Mouse (Mus musculus) limb, embryonic 11.5 days (tissue): ENCODE data around the gene Gm28043. TPM values are rescaled to one million over a fixed set of nuclear protein-coding genes. Genes with fewer than 3 reads are reported as not detected.

ENCODE experiments used
- ATAC-seq: fragments of 200-750 bp; cut with Nextera tagmentation; 2 replicates; pipeline ENCODE4 v1.8.0; 2017; ENCODE audit warnings: low read depth; ENCODE audit not compliant: insufficient number of reproducible peaks, low FRiP score, low TSS enrichment
- DNase-seq: peaks from one replicate; pipeline ENCODE4 v3.0.0-alpha.2; 2015; ENCODE audit warnings: low spot score
- H3K27ac ChIP-seq: fragments of 300-500 bp; sonication (generic); replicated peaks from 2 replicates; pipeline ENCODE4 v1.5.1; 2014; ENCODE audit warnings: low read depth, mild to moderate bottlenecking, low read length
- H3K27me3 ChIP-seq: fragments of 300-500 bp; sonication (generic); 2 replicates; pipeline ENCODE4 v1.6.1; 2014; ENCODE audit warnings: mild to moderate bottlenecking, low read length, mixed read lengths; ENCODE audit not compliant: control insufficient read depth, insufficient read depth
- H3K36me3 ChIP-seq: fragments of 300-500 bp; sonication (generic); 2 replicates; pipeline ENCODE4 v1.6.1; 2014; ENCODE audit warnings: mild to moderate bottlenecking, low read length, moderate library complexity, mixed read lengths; ENCODE audit not compliant: control insufficient read depth, insufficient read depth
- H3K4me1 ChIP-seq: fragments of 300-500 bp; sonication (generic); 2 replicates; pipeline ENCODE4 v1.6.1; 2014; ENCODE audit warnings: low read length, mixed read lengths; ENCODE audit not compliant: control insufficient read depth, insufficient read depth
- H3K4me2 ChIP-seq: fragments of 300-500 bp; sonication (generic); 2 replicates; pipeline ENCODE4 v1.6.1; 2014; ENCODE audit warnings: low read depth, mild to moderate bottlenecking, moderate library complexity; ENCODE audit not compliant: severe bottlenecking
- H3K4me3 ChIP-seq: fragments of 300-500 bp; sonication (generic); 2 replicates; pipeline ENCODE4 v1.5.1; 2014; ENCODE audit warnings: low read depth, low read length
- H3K9ac ChIP-seq: fragments of 300-500 bp; sonication (generic); 2 replicates; pipeline ENCODE4 v1.6.1; 2014; ENCODE audit warnings: mild to moderate bottlenecking, low read length
- H3K9me3 ChIP-seq: fragments of 300-500 bp; sonication (generic); 2 replicates; pipeline ENCODE4 v1.6.1; 2016; ENCODE audit warnings: low read length; ENCODE audit not compliant: control insufficient read depth
- WGBS: fragments of 180-500 bp; shearing (Covaris S2); extraction: QIAGEN DNeasy Blood & Tissue Kit; methylation state at CpG from one replicate; pipeline ENCODE4 v1.1.7; 2014; 5-methylcytosine and 5-hydroxymethylcytosine counted together
- polyA plus RNA-seq: library from polyadenylated mRNA; unstranded; fragments of >200 nt; fragmentation: Nextera tagmentation; extraction: Ambion mirVana; gene quantifications from 2 replicates; pipeline ENCODE4 v1.2.1, GENCODE M21; 2014

Gene Gm28043
- polyA plus RNA-seq, 1 experiment from 2014 or later = 2.9 TPM

DNA sequence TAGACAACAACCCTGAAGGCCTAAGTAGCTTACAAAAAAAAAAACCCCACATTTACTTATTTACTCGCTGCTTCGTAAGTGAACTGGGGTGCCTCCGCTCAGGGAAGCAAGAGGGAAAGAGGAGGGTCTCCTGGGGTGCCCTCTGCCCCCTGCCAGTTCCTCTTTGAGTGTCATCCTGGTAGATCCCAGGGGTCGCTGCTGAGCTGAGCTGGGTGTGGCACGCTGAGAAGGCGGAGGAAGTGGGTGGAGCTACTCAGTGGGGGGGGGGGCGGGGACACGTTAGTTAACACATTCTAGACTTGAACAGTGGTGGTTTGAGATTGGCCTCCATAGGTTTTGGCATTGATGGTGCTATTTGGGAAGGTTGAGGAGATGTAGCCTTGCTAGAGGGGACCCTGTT, 113.4 kb downstream of the Gm28043 start:
- Histone ChIP-seq H3K9ac (no peak overlapping the region), H3K4me1 (peaks cover 7% of the 10 kb centered on the region; the same call in 1 of the 2 replicates), H3K27ac (no peak overlapping the region), H3K4me2 (no peak overlapping the region), H3K4me3 (no peak overlapping the region), H3K27me3 (no peaks in the 10 kb centered on the region), H3K36me3 (no peaks in the 10 kb centered on the region), H3K9me3 (no peaks in the 10 kb centered on the region)
- DNase-seq (no peak), ATAC-seq (no peak)
- WGBS = 61% methylated on average over 8 of the region's 8 CpGs

DNA sequence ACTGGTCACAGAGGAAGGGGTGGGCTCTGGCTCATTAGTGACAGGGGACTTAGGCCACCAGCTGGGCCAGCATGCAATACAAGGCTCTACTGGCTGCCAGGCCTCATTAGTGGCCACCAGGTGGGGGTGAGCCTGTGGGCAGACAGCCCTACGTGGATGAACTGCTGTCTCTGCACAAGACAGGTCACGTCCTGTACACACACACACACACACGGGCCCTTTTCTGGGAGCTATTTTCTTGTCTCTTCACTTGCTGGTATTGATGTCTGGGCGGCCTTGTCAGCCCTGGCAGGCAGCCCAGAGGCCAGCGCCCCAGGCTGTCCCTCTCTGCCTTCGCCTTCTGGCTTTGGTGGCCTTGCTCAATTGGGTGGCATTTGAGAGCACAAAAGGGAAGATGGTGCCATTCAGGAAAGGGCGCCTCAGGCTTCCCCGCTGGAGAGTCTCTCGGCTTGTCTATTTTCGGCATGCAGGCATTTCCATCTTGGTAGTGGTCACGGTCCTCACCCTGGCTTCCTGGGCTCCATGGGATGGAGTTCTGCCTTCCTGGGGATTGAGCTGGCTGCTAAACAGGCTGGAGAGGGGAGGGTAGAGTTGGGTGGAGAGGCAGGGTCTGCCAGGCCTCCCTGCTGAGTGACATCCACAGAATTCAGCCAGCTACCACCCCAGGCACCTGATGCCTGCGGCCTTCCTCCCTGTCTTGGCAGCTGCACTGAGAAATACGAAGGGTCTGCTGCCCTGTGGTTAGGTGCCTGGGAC, 116.0 kb downstream of the Gm28043 start:
- H3K36me3 ChIP-seq = no peaks in the 10 kb centered on the region
- peaks cover 7% of the 10 kb centered on the region; the same call in 1 of the 2 replicates for H3K4me1 ChIP-seq
- no peak for DNase-seq
- H3K4me2 ChIP-seq = no peak overlapping the region
- no peak overlapping the region for H3K4me3 ChIP-seq
- ATAC-seq = no peak
- no peaks in the 10 kb centered on the region for H3K9me3 ChIP-seq
- H3K27ac ChIP-seq = no peak overlapping the region
- 68% methylated on average over 13 of the region's 13 CpGs for WGBS
- H3K9ac ChIP-seq = no peak overlapping the region
- no peaks in the 10 kb centered on the region for H3K27me3 ChIP-seq

- H3K27me3 ChIP-seq = no peaks in the 10 kb centered on the region
- no peaks in the 10 kb centered on the region for H3K36me3 ChIP-seq
- no peak for DNase-seq
- H3K27ac ChIP-seq = no peak overlapping the region
- no peak overlapping the region for H3K4me3 ChIP-seq
- no peak for ATAC-seq
- H3K4me1 ChIP-seq = peaks cover 10% of the 10 kb centered on the region; the same call in 1 of the 2 replicates
- H3K9ac ChIP-seq = no peak overlapping the region
- H3K9me3 ChIP-seq = no peaks in the 10 kb centered on the region
- no peak overlapping the region for H3K4me2 ChIP-seq
- 52% methylated on average over 12 of the region's 12 CpGs for WGBS
Observed at GRCm38 (mm10) chr17:29731266-29731952, 116.7 kb downstream of the Gm28043 start.

DNA sequence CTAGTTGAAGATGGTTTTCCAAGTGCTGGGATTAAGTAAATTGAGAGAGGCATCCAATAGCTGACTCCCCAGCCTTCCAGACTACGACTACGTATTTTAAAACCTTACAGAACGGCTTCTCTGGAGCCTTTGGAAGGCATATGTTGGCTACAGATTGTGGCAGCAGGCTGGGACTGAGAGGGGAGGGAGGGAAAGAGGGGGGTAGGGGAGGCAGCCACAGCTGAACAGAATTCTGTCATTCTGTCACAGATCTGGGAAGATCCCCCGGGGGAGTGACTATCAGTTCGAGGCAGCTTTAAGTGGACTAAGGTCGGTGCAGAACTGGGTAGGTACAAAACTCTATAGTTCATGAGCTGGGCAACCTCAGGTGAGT, 117.3 kb downstream of the Gm28043 start:
- H3K27ac ChIP-seq = no peak overlapping the region
- DNase-seq (no peak), ATAC-seq (no peak)
- no peaks in the 10 kb centered on the region for H3K36me3 ChIP-seq
- no peaks in the 10 kb centered on the region for H3K27me3 ChIP-seq
- no peak overlapping the region for H3K4me2 ChIP-seq
- H3K4me3 ChIP-seq = no peak overlapping the region
- H3K4me1 ChIP-seq = peaks cover 13% of the 10 kb centered on the region; the same call in 1 of the 2 replicates
- no peak overlapping the region for H3K9ac ChIP-seq
- WGBS = 71% methylated on average over 6 of the region's 6 CpGs
- H3K9me3 ChIP-seq = no peaks in the 10 kb centered on the region

DNA sequence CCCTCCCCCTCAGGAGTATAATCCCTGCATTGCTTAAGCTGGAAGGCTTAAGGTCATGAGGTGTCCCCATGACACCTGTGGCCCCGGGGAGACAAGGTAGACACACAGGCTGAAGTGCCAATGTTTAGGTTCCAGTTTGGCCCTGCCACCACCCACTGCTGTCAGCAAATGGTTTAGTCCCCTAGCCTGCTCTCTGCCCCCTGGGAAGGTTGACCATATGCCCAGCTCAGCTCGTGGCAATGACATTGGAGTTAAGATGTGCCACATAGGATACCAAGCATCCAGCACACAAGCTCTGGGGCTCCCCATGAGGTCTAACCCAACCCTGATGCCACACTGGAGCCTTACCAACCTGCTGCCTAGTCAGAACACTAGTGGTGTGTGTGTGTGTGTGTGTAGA, 117.8 kb downstream of the Gm28043 start:
- Histone ChIP-seq H3K27me3 (no peaks in the 10 kb centered on the region), H3K27ac (no peak overlapping the region), H3K4me1 (peaks cover 13% of the 10 kb centered on the region; the same call in 1 of the 2 replicates), H3K9me3 (no peaks in the 10 kb centered on the region), H3K9ac (no peak overlapping the region), H3K4me2 (no peak overlapping the region), H3K36me3 (no peaks in the 10 kb centered on the region), H3K4me3 (no peak overlapping the region)
- ATAC-seq (no peak), DNase-seq (no peak)
- 82% methylated on average over 2 of the region's 2 CpGs for WGBS

- H3K9ac ChIP-seq = no peak overlapping the region
- no peaks in the 10 kb centered on the region for H3K9me3 ChIP-seq
- no peak overlapping the region for H3K4me3 ChIP-seq
- no peaks in the 10 kb centered on the region for H3K27me3 ChIP-seq
- no peak overlapping the region for H3K27ac ChIP-seq
- H3K4me1 ChIP-seq = peaks cover 9% of the 10 kb centered on the region; the same call in 1 of the 2 replicates
- H3K36me3 ChIP-seq = no peaks in the 10 kb centered on the region
- H3K4me2 ChIP-seq = no peak overlapping the region
- DNase-seq (peak; percentile 34), ATAC-seq (no peak)
- 38% methylated on average over 15 of the region's 15 CpGs for WGBS
Observed at GRCm38 (mm10) chr17:29736448-29737014, 121.9 kb downstream of the Gm28043 start.

- Histone ChIP-seq H3K27me3 (no peaks in the 10 kb centered on the region), H3K4me1 (peaks cover 9% of the 10 kb centered on the region; the same call in 1 of the 2 replicates), H3K9ac (no peak overlapping the region), H3K27ac (no peak overlapping the region), H3K36me3 (no peaks in the 10 kb centered on the region), H3K4me3 (no peak overlapping the region), H3K4me2 (no peak overlapping the region), H3K9me3 (no peaks in the 10 kb centered on the region)
- DNase-seq (no peak), ATAC-seq (no peak)
- WGBS = 55% methylated on average over 22 of the region's 22 CpGs
Observed at GRCm38 (mm10) chr17:29737849-29738804, 123.5 kb downstream of the Gm28043 start.

GRCm38 (mm10) chr17:29747466-29747865, 132.8 kb downstream of the Gm28043 start:
- H3K27me3 ChIP-seq = 0 out of 2 replicates have a peak, but pooled peaks cover 3% of the 10 kb centered on the region
- no peak overlapping the region for H3K27ac ChIP-seq
- no peak overlapping the region for H3K9ac ChIP-seq
- ATAC-seq = no peak
- peaks cover 9% of the 10 kb centered on the region for H3K4me1 ChIP-seq
- H3K36me3 ChIP-seq = no peaks in the 10 kb centered on the region
- H3K4me2 ChIP-seq = no peak overlapping the region
- DNase-seq = no peak
- 53% methylated on average over 6 of the region's 6 CpGs for WGBS
- H3K4me3 ChIP-seq = no peak overlapping the region
- no peaks in the 10 kb centered on the region for H3K9me3 ChIP-seq
